Mouse (Mus musculus) adrenal gland, postnatal 4 days (tissue): ENCODE data around the gene D230025D16Rik. TPM values are rescaled to one million over a fixed set of nuclear protein-coding genes. Genes with fewer than 3 reads are reported as not detected.
"Not testable (repeated sequence)": the region's sequence is repeated elsewhere in the genome, so short reads cannot be mapped to it uniquely, and the experiment has no call there.

Source experiments
- DNase-seq, 2 experiments: peaks; one replicate each; pipeline ENCODE4 v3.0.0; 2021 to 2022; ENCODE audit warnings: low spot score in 2 of 2, mixed read lengths in 2 of 2
- long read RNA-seq, 2 experiments: library from polyadenylated mRNA; stranded (forward); transcript quantifications; one replicate each; pipeline ENCODE4 v2.0.0; 2021
- total RNA-seq, 2 experiments: library from RNA; stranded (reverse); gene quantifications; 2 replicates each; pipeline ENCODE4 v1.2.3; 2021

Gene D230025D16Rik
- total RNA-seq: 10 to 100 TPM; 33.3 to 38.1 TPM
- long read RNA-seq, experiment 1, transcript D230025D16Rik-201 (16 exons, 2,916 nt): major isoform, 8 of 17 reads
- long read RNA-seq, experiment 1, partial matches to known transcripts: 2 of 17 reads
- long read RNA-seq, experiment 1, other reads (novel, unspliced or antisense): 7 of 17 reads
- long read RNA-seq, experiment 2, transcript D230025D16Rik-201 (16 exons, 2,916 nt): major isoform, 29 of 49 reads
- long read RNA-seq, experiment 2, partial matches to known transcripts: 3 of 49 reads
- long read RNA-seq, experiment 2, other reads (novel, unspliced or antisense): 13 of 49 reads

DNA sequence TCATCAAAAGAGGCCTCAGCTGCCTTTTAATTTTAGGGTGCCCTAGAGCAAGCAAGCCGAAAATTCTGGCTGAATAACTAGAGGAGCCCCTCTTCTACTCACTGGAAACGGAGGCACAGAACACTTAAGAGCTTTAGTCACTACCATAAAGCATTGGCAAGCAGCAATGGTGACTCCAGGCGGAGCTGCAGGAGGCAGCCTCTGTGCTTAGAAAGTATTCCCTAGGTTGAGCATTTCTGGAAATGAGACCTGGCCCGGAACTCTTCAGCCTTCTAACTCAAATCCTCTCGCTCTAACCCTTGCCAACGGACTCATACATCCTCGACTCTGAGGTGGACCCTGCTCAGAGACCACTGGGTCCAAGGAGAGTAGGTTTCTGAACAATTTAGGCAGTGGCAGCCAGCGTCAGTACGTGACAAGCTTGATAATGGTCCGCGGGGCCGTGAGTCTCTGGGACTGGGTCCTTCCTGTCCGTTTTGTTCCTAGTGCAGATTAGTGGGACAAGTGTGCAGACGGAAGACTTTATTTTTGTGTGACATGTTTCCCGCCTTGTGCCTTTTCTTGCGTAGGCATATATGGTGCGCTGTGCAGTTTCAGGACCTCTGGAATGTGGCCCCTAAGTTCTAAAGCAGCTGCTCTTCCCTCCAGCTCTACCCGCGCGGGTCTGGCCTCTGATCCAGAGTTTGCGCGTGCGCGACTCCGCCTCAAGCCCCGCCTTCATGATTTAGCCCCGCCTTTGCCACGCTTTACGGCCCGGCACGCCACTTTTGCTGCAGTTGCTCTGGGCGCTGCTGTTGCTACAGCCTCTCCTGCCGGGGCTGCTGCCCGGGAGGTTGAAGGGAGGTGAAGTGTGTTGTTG lies at the start of gene D230025D16Rik:
D230025D16Rik (plus strand) TSS at position 733 of the 859 bp plus-strand sequence.
- DNase-seq: peak; percentile 91 to 92

DNA sequence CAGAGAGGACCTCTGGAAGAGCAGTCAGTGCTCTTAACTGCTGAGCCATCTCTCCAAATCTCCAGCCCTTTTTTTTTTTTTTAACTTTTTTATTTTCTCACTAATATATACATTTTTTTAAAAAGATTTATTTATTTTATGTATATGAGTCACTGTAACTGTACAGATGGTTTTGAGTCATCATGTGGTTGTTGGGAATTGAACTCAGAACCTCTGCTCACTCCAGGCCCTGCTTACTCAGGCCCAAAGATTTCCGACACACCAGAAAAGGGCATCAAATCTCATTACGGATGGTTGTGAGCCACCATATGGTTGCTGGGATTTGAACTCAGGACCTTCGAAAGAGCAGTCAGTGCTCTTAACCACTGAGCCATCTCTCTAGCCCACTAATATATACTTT lies 49.7 kb upstream of the D230025D16Rik start:
- not testable (repeated sequence) for DNase-seq

DNA sequence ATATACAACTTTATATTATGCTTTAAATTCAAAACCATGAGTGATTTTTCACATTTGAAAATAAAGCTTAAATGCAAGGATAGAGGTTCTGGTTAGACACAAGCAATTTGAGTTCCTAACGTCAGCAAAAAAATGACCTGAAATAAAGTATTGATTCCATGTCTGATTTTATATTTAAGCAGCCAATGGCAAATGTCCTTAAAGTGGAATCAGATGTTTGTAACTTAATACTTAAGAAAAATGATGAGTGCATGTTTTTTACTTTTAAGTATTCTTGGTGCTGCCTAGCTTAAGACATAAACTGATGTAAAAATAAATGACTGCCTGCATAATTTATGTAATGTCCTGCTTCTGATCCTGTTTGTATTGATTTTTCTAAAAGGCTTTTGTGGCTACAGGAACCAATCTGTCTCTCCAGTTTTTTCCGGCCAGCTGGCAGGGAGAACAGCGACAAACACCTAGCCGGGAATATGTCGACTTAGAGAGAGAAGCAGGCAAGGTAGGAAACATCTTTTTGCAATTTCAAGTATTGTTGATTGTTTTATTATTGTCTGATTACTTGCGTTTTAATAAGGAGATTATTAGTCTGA lies 46.6 kb upstream of the D230025D16Rik start:
- no peak for DNase-seq

DNA sequence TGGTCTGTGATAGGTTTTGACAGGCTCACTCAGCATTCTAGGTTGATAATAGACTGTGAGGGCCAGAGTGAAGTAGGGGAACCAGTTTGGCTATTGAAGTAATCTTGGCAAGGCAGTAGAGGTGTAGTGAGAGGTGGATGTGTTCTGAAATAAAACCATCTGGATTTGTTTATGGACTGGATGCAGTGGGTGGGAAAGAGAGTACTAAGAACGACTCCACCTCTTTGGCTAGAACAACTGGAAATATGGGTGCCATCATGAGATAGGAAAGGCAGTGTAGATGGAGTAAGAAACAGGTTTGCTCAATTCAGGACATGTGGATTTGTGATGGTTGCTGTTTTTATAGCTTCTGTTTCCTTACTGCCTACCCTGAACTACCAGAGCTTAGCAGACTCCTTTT lies 42.7 kb upstream of the D230025D16Rik start:
- no peak for DNase-seq

DNA sequence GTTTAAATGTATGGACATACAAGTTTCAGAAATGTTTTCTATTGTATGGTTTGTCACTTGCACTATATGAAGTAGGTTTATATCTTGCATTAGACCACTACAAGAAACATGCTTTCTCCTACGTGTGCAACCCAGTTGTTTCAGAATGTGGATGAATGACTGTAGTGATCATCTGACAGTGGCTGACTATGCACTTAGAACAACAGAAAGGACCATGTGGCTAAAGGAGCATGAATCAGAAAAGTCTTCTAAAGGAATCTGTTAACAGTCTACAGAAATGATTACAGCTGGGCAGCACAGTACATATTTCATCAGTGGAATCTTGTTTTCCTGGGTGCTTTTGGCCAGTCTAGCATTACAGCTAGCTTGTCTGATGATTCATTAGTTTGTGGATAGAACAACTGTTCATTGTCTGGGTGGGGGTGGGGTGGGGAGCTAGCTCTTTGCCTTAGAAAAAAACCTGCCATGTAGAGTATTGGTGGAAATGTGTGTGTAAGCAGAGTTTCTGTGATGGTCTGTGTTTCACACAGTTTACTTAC lies 38.4 kb upstream of the D230025D16Rik start:
- no peak for DNase-seq

DNA sequence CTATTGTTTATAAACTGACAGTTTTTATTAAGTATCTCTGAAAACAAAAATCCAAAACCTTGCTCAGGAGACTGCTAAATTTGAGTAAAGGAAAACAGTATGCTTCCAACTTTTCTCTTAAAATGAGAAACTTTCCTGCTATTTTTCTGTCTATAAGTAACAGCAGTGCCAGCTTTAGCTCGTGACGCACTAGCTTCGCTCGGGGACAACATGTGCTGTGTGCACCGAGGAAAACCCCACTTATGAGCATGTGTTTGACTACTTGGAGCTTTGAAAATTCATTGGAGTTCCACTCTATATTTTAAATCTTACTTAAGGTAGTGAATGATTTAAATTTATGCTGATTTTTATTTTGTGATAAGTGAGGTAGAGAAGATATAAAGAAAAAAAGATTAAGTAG lies 32.8 kb upstream of the D230025D16Rik start:
- DNase-seq: no peak

DNA sequence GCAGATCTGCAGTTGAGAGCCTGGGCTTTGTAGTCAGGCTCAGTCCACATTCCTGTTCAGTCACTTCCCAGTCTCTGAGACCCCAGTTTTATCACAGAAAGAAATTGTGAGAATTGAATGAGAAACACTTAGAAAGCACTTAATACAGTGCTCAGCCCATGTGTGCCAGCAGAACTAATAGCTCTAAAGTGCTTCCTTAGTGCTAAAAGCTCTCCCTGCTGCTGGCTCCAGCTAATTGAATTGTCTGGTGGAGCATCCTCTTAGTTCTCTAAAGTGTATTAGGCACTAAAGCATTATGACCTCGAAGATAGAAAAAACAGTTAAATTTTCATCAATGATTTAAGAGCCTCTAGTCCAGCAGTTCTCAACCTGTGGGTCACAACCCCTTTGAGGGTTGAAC lies 19.2 kb upstream of the D230025D16Rik start:
- DNase-seq: no peak

DNA sequence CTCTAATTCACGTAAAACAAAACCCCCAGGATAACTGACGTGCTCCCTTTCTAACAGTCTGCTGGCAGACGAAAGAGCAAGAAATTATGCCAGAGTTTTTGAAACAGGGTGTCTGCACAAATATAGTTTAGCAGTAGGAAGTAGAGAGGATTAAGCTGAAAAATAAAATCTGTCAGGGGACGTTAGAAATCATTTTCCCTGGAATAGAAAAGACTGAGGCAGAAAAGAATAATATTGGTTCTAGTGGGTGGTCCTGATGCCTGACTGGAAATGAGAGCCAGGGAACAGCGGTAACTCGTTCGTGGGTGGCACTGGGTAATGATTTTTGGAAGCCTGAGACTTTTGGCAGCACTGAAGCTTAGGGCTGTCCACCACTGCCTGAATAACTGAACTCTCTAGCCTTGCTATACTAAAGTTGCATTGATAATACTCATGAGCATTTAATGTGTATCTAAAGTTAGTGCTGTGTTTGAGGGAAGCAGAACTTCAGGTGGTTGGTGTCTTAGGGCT lies 18.1 kb upstream of the D230025D16Rik start:
- DNase-seq: no peak

DNA sequence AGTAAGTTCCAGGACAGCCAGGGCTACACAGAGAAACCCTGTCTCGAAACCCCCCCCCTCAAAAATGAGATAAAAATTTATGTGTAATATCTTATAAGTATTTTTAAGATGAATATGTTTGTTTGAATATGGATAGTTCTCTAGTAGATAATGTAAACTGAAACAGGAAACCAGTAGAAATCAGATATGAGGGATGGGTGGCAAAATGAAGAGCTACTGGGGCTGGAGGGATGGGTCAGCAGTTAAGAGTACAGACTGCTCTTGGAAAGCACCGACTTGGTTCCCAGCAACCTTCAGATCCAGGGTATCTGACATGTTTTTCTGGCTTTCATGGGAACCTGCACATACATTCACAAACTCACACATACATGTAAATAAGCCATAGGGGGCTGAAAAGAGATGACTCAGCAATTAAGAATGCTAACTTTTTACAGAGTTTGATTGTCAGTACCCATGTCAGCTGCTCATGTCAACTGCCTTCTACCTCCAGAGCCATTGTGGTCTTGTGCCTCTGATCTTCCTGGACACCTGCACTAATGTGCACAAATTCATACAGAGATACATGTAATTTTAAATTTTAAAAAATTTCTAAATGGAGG lies 17.2 kb upstream of the D230025D16Rik start:
- no peak for DNase-seq

DNA sequence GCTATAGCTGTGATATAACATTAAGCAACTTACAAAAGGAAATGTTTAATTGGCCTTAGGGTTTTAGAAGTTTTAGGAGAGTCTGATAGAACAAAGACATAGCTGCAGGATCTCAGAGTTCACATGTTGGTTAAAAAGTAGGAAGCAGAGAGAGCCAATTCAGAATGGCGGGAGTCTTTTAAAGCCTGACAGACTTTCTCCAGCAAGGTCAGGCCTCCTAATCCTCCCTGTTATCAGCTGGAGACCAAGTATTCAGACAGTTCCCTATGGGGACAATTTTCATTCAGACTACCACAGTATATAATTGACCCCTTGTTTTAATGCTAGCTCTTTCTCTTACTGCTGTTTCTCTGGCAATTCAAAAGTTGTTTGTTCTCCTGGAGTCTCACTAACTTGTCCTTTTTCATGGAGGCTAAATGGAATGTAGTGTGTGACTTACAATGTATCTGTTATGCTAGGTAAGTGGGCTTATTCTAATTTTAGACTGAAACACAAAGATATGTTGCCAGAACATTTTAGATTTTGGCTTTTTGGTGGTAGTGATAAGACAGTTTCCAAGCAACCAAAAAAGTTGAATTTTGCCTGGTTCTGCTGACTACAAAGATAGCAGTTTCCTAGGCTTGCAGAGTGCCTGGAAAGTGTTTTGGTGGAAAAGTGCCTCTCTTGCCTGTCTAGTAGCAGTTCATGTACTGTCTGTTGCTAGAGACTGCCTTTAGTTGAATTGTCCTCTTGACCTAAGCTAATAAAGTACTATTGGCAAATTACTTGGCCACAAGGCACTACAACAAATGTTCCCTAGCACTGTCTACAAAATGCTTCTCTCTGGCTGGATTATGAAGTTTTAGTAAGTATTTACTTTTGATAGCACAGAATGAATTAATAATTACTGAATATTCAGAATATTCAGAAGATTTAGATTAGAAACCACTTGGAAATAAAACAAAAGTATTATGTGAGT lies 15.5 kb upstream of the D230025D16Rik start:
- no peak for DNase-seq

DNA sequence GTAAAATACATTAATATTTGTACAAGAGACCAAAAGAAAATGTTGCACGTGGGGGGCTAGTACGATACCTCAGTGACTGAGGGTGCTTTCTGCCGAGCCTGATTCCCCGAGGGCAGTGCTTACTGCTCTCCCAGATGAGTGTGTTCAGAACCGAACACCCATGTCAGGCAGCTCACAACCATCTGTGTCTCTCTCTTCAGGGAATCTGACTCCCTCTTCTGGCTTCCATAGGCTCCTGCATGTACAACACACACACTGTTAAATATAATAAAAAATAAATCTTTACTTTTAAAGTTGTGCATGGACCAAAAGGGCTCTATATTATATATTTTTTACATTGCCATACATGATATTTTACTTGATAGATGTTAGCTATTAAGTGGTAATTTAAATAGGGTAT lies 10.8 kb upstream of the D230025D16Rik start:
- DNase-seq: no peak

DNA sequence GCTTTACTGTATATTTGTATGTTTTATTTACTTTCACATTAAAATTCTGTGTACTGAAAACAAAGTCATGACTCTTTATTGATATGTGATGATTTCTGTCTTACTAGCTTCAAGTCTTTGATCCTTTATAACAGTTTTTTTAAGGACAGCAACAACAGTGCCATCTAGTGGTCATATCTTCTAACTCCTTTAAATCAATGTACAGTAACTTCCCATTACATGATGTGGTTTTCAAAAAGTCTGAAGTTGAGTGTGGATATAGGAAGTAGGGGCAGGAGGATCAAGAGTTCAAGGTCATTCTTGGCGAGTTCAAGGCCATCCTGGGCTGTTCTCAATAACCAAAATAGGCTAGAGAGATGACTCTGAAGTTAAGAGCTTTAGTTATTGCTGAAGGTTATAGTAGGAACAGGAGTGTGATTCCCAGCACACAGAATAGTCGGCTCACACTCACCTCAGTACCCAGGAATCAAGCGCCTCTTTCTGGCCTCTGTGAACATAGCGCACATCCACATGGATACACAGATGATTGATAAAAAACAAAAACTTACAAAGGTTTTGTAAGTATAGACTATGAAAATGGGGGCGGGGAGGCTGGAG lies 6.9 kb upstream of the D230025D16Rik start:
- no peak for DNase-seq

DNA sequence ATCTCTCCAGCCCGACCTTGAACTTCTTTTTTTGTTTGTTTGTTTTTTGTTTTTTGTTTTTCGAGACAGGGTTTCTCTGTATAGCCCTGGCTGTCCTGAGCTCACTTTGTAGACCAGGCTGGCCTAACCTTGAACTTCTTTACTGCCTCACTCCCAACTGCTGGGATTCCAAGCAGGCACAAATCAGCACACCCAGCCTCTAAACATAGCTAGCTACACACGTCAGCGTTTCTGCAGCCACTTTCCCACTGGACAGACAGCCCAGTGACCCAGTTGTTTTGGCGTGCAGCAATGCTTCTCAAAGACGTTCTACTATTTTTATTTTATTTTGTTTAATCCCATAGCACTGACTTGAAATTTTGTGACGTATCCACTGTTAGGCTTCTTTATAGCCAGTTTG lies 1.1 kb upstream of the D230025D16Rik start:
- no peak for DNase-seq

DNA sequence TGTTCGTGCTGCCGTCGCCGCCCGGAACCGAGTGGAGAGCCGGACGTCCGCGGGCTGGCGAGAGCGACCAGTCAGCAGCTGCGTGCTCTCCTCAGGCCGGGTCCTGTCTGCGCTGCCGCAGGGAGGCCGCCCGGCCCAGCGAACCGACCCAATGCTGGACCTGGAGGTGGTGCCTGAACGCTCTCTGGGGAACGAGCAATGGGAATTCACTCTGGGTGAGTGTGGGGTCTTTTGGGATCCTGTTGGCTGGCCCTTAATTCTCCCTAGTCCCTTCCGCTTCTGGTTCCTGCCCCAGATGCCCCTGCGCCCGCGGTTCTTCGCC lies 288 bp downstream of the D230025D16Rik start:
- DNase-seq: no peak

DNA sequence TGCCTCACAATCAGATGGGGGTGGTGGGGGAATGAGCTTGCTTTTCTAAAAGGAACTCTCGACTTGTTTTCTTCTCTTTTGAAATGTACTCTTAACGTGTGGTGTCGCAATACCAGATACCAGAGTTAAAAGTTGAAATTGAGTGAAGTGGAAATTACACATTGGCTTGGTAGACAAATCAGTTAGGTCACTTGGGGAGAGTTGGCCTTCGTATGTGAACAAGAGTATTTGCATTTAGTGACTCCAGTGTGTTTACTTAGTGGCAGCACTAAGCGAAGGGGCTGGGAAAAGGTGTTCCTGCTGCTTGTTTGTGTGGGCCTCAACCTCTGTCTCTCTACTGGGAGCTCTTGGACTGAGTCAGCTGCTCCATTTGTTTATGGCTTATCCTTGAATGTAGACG lies 972 bp downstream of the D230025D16Rik start:
- DNase-seq: no peak

DNA sequence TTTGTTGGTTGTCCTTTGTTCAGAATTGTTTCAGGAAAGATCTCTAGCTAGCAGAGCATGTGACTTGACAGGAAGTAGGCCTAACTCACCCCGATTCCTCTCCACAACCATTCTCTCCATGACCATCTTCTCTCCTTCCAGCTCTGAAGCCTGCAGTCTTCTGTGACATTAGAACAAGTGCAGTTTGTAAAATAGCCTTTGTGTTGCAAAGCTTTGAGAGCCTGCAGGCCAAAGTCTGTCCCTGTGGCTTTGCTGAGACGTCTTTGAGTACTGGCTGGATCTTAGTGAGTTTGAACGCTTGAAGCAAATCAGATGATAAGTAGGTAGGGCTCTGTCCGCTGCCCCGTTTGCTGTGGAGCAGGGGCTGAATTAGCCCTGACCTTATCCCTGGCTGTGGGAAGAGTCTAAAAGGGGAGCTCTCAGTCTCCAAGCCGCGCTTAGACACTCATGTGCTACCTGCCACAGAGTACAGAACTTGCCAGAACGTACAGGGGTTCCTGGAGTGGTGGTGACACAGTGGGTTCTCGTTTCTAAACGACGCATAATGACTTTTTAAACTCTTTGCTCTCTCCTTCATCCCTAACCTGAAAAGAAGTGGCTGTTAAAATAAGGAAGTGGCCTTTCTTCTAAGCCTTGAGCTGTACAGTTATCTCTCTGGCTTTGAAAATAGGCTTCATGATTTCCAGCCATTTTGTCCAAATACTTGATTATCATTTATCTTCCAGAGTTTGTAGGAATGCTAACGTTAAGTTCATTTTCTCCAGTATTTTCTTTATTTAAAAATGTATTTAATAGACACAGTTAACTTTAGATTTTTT lies 6.8 kb downstream of the D230025D16Rik start:
- DNase-seq: no peak

DNA sequence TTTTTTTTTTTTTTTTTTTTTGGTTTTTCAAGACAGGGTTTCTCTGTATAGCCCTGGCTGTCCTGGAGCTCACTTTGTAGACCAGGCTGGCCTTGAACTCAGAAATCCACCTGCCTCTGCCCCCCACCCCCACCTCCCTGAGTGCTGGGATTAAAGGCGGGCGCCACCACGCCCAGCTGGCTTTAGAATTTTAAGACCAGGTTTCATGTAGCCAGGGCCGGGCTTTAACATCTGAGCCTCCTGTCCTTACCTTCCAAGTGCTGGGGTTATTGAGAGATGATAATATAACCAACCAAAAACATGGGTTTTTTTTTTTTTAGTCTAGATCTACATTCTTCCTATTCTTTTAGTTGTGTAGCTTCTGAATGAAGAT lies 7.4 kb downstream of the D230025D16Rik start:
- DNase-seq: not testable (repeated sequence)

DNA sequence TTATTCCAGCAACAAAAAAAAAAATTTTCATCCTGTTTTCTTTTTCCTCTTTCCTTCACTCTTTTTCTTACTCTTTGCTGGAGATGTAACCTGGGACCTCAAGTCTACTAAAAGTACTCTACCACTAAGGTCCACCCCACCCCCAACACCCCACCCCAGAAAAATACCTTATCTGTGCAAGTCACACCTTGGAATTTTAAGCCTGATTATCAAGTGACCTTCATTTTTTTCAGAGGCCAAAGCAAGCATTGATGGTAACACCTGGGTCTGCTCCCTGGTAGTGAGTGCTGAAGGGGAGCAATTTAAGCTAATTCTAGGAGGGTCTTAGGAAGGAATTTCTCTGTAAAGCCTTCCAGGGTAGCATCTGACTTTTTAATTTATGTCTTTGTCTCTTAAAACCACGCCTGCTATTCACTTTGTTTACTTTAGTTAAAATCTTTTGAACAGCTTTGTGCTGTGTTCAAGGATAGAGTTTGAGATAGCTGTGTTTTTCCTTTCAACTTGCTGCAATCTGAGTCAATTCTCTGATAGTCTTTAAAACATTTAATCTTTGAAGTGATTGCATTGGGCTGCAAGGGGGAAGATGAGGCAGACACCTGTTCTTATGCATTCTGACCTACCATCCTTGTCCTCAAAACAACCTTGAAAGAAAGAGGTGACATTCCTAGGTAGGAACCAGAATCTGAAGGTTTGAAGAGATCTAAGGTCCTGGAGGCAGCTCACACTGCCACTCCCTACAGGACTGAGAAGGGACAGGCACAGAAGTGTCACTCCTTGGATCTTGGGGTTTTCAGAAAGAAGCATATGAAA lies 8.4 kb downstream of the D230025D16Rik start:
- DNase-seq: no peak
